ENCODE assay signal across 12 mouse cellular contexts in the genomic region with DNA sequence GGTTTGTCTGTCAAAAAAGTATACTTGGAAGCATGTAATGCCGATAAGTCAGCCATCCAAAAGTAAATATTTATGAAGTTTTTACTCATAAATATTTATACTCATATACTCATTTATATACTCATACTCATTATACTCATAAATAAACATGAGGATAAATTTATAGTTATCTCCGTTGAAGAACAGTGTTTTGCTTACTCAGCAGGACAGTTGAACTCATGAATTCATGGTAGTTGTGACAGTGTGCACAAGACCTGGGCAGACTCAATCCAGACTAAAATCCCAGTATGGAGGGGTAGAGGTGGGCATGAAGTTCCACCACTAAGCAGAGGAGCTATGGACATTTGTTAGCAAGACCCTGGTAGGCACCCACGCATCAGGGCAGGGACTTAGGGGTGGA. TPM values are rescaled to one million over a fixed set of nuclear protein-coding genes. Genes with fewer than 3 reads are reported as not detected.
DNase-seq lines count a peak whose midpoint lies in the region; ATAC-seq and TF ChIP-seq lines count a peak whose summit lies in the region.
"Had no signal": no experiment of that assay in that cellular context is flagged by ENCODE, and none has a peak within 500 bp of the region (broad histone marks: within the 10 kb centered on the region; RNA-seq: fewer than 3 reads in every experiment).

No protein-coding gene starts in this region.

- in situ Hi-C loops in ES-E14 (cut with MboI; ENCODE audit: low sequenced_read_pairs in 2 of 2, unreplicated experiment in 2 of 2) = no loop called here

- H3K4me2 ChIP-seq in heart, embryonic 16.5 days (ENCODE audit: low read depth, low read length) = no peak overlapping the region; the same call in 1 of the 2 replicates
- peak overlapping the region; percentile 79; the same call in 1 of the 2 replicates for H3K4me2 ChIP-seq in forebrain, postnatal 0 days (ENCODE audit: low read depth)
- H3K4me2 ChIP-seq in liver, embryonic 16.5 days (ENCODE audit: low read depth, low read length) = peak overlapping the region; percentile 90

- intact Hi-C loops in heart, postnatal 14 days (cut with DNase I) = loop anchor here (10.0 kb wide), 2 partner anchors 343 to 533 kb away; a partner anchor contains a TSS

- DNase-seq in heart, postnatal 14 days = no peak
- DNase-seq in ES-E14 (ENCODE audit: low read depth, low spot score) = no peak
- no peak for DNase-seq in forebrain, postnatal 0 days
- no peak for DNase-seq in urinary bladder, postnatal 14 days (ENCODE audit: low spot score)
- no peak for DNase-seq in kidney, postnatal 4 days
- DNase-seq: adrenal gland, postnatal 14 days; embryo, embryonic 11 days; lung, postnatal 14 days; right cerebral cortex, postnatal 14 days had no signal

- WGBS in heart, embryonic 16.5 days = 80% methylated on average over 3 of the region's 3 CpGs
- WGBS in forebrain, postnatal 0 days = 61% methylated on average over 3 of the region's 3 CpGs
- WGBS in liver, embryonic 16.5 days (ENCODE audit: insufficient replicate concordance) = 75% methylated on average over 3 of the region's 3 CpGs

- no peak for TF ChIP-seq CTCF in forebrain, postnatal 0 days (IDR thresholded peaks at IDR 0.05; ENCODE audit: low read depth)

- no peak overlapping the region for H3K27ac ChIP-seq in heart, embryonic 16.5 days (ENCODE audit: low read length)
- no peak overlapping the region for H3K27ac ChIP-seq in ES-E14 (ENCODE audit: insufficient read depth, low read depth, low read length, poor library complexity, severe bottlenecking)
- H3K27ac ChIP-seq in forebrain, postnatal 0 days (ENCODE audit: low read depth, low read length) = no peak overlapping the region
- no peak overlapping the region for H3K27ac ChIP-seq in liver, embryonic 16.5 days (ENCODE audit: low read length)

- ATAC-seq in heart, embryonic 16.5 days (replicated peaks; ENCODE audit: extremely low read depth, insufficient read depth, low FRiP score) = no peak
- no peak for ATAC-seq in forebrain, postnatal 0 days
- no peak for ATAC-seq in liver, embryonic 16.5 days (ENCODE audit: low read depth)
- no peak for ATAC-seq in erythroid progenitor cell, adult 5-6 weeks (replicated peaks; ENCODE audit: low FRiP score, poor library complexity, severe bottlenecking)

- peaks cover 7% of the 10 kb centered on the region for H3K4me1 ChIP-seq in heart, embryonic 16.5 days (ENCODE audit: control insufficient read depth, insufficient read depth, low read length)
- no peaks in the 10 kb centered on the region; a peak in 1 of 4 replicates for H3K4me1 ChIP-seq in ES-E14 (ENCODE audit: control insufficient read depth in 2 of 2, insufficient read depth in 2 of 2, low read length in 2 of 2, poor library complexity in 1 of 2)
- H3K4me1 ChIP-seq in forebrain, postnatal 0 days (ENCODE audit: insufficient read depth) = peaks cover 3% of the 10 kb centered on the region; the same call in 1 of the 2 replicates
- peaks cover 5% of the 10 kb centered on the region for H3K4me1 ChIP-seq in liver, embryonic 16.5 days (ENCODE audit: control insufficient read depth, low read depth, low read length)

- no peaks in the 10 kb centered on the region for H3K27me3 ChIP-seq in heart, embryonic 16.5 days (ENCODE audit: control insufficient read depth, insufficient read depth, low read length)
- no peaks in the 10 kb centered on the region for H3K27me3 ChIP-seq in forebrain, postnatal 0 days (ENCODE audit: insufficient read depth, low read length)
- no peaks in the 10 kb centered on the region for H3K27me3 ChIP-seq in liver, embryonic 16.5 days (ENCODE audit: control insufficient read depth, insufficient read depth, low read depth, low read length)

- H3K9me3 ChIP-seq in heart, embryonic 16.5 days (replicated peaks; ENCODE audit: control insufficient read depth, low read length) = no peaks in the 10 kb centered on the region
- no peaks in the 10 kb centered on the region for H3K9me3 ChIP-seq in ES-E14 (ENCODE audit: control insufficient read depth, insufficient read depth, low read depth, low read length)
- no peaks in the 10 kb centered on the region for H3K9me3 ChIP-seq in forebrain, postnatal 0 days (ENCODE audit: low read length)
- H3K9me3 ChIP-seq in liver, embryonic 16.5 days (replicated peaks; ENCODE audit: control insufficient read depth, low read length) = no peaks in the 10 kb centered on the region

- no peak overlapping the region; the same call in 1 of the 2 replicates for H3K9ac ChIP-seq in heart, embryonic 16.5 days (ENCODE audit: low read length)
- no peak overlapping the region for H3K9ac ChIP-seq in ES-E14 (ENCODE audit: insufficient read depth, low read depth, low read length, poor library complexity, severe bottlenecking)
- no peak overlapping the region for H3K9ac ChIP-seq in forebrain, postnatal 0 days
- no peak overlapping the region for H3K9ac ChIP-seq in liver, embryonic 16.5 days (ENCODE audit: low read depth, low read length)

- peaks cover 11% of the 10 kb centered on the region for H3K36me3 ChIP-seq in heart, embryonic 16.5 days (ENCODE audit: control insufficient read depth, insufficient read depth)
- peaks cover 4% of the 10 kb centered on the region for H3K36me3 ChIP-seq in ES-E14 (ENCODE audit: control insufficient read depth, insufficient read depth, low read length, poor library complexity, severe bottlenecking)
- peaks cover 7% of the 10 kb centered on the region for H3K36me3 ChIP-seq in forebrain, postnatal 0 days (ENCODE audit: insufficient read depth)
- no peaks in the 10 kb centered on the region for H3K36me3 ChIP-seq in liver, embryonic 16.5 days (ENCODE audit: control insufficient read depth, insufficient read depth)

- H3K4me3 ChIP-seq in heart, embryonic 16.5 days (ENCODE audit: low read length) = peak overlapping the region; percentile 89
- H3K4me3 ChIP-seq in ES-E14 (ENCODE audit: insufficient read depth in 1 of 2, low read depth in 1 of 2, low read length in 2 of 2, poor library complexity in 1 of 2, severe bottlenecking in 1 of 2) = no peak overlapping the region
- H3K4me3 ChIP-seq in forebrain, postnatal 0 days (ENCODE audit: low read depth, low read length) = no peak overlapping the region
- peak overlapping the region; percentile 89; the same call in 1 of the 2 replicates for H3K4me3 ChIP-seq in liver, embryonic 16.5 days (ENCODE audit: low read depth, low read length)

TF ChIP-seq in ES-E14, 5 proteins besides CTCF, POLR2A, EP300 and RAD21:
- TF ChIP-seq MAFK (IDR thresholded peaks at IDR 0.05; ENCODE audit: insufficient read depth, low read depth, low read length) (peak; percentile 52; the same call in 1 of the 2 replicates), HCFC1 (IDR thresholded peaks at IDR 0.05; ENCODE audit: borderline replicate concordance, insufficient read depth, low read length) (no peak), CHD2 (IDR thresholded peaks at IDR 0.05; ENCODE audit: low read depth, low read length) (no peak), ZNF384 (IDR thresholded peaks at IDR 0.05; ENCODE audit: low read depth, low read length) (no peak)

RNA-seq across cellular contexts. Expression of a gene that starts 1.4 kb away (rescaled TPM):
- 28.7 and 30.8 TPM in 2 replicates for polyA plus RNA-seq in heart, embryonic 16.5 days (2015; fragmentation: Nextera tagmentation; extraction: Ambion mirVana)
- total RNA-seq in heart, postnatal 14 days (2021) = 10 to 100 TPM; 22.3 to 23.9 TPM
- 15.2 and 23.5 TPM in 2 replicates for total RNA-seq in ES-E14 (2012; rRNA removed)
- 48.0 and 52.9 TPM in 2 replicates for total RNA-seq in forebrain, postnatal 0 days (2014; rRNA removed)
- 38.0 and 45.5 TPM in 2 replicates for polyA plus RNA-seq in forebrain, postnatal 0 days (2015; fragmentation: Nextera tagmentation; extraction: Ambion mirVana)
- polyA plus RNA-seq in liver, embryonic 16.5 days (2015; fragmentation: Nextera tagmentation; extraction: Ambion mirVana) = 11.2 and 12.0 TPM in 2 replicates
- total RNA-seq in erythroid progenitor cell, adult 5-6 weeks (2015; ENCODE audit: low replicate concordance) = 21.8 and 32.1 TPM in 2 replicates
- 22.3 and 30.2 TPM in 2 replicates for total RNA-seq in erythroid progenitor cell, adult 5-6 weeks (2017; ENCODE audit: low replicate concordance)

RNA-seq across cellular contexts. Expression of a gene that starts 16.5 kb away (rescaled TPM):
- polyA plus RNA-seq in heart, embryonic 16.5 days (2015; fragmentation: Nextera tagmentation; extraction: Ambion mirVana) = 14.2 and 16.8 TPM in 2 replicates
- total RNA-seq in heart, postnatal 14 days (2021) = 10 to 100 TPM; 59.2 to 59.5 TPM
- total RNA-seq in ES-E14 (2012; rRNA removed) = 8.9 and 11.6 TPM in 2 replicates
- 88.4 and 107 TPM in 2 replicates for total RNA-seq in forebrain, postnatal 0 days (2014; rRNA removed)
- polyA plus RNA-seq in forebrain, postnatal 0 days (2015; fragmentation: Nextera tagmentation; extraction: Ambion mirVana) = 9.9 and 14.8 TPM in 2 replicates
- 3.2 TPM in 2 replicates for polyA plus RNA-seq in liver, embryonic 16.5 days (2015; fragmentation: Nextera tagmentation; extraction: Ambion mirVana)
- total RNA-seq in erythroid progenitor cell, adult 5-6 weeks (2015; ENCODE audit: low replicate concordance) = 23.5 and 33.9 TPM in 2 replicates
- total RNA-seq in erythroid progenitor cell, adult 5-6 weeks (2017; ENCODE audit: low replicate concordance) = 12.9 and 16.0 TPM in 2 replicates

Comparison
In these comparisons a context has a peak if more than half of its experiments do, and no peak if none do; other contexts are left out.
1. H3K4me3 ChIP-seq: peak in heart, embryonic 16.5 days (single experiment) and liver, embryonic 16.5 days (single experiment); none in ES-E14 (0 of 2) and forebrain, postnatal 0 days (single experiment).